Mouse (Mus musculus): ENCODE results near the gene Stk11. TPM values are rescaled to one million over a fixed set of nuclear protein-coding genes. Genes with fewer than 3 reads are reported as not detected.

The Stk11 gene
- total and polyA plus RNA-seq, 3 experiments = 47.4 to 94.9 (median 65.9) TPM

DNA sequence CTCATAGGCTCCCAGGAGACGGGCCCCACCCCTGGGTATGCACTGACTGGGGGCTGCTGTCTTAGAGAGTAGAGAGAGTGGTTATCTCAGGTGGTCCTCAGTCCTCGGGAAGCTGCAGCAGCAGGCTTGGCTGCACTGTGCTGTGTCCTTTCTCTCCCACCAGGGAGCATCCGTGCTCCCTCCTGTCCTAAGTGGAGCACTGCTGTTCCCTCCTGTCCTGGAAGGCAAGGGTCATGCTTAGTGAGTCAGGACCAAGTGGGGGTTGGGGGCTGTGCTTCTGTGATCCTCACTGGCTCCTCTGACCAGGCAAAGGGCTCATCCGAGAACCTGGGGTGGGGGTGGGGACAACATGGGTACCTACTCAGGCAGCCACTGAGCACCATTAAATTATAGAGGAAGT is 26.5 kb upstream of the Stk11 start:
- no peaks in the 10 kb centered on the region for H3K9me3 ChIP-seq (replicated peaks; ENCODE audit: low read length)
- no peak overlapping the region for H3K27ac ChIP-seq (ENCODE audit: insufficient read depth, low read depth)
- H3K27me3 ChIP-seq (replicated peaks) = no peaks in the 10 kb centered on the region
- in situ Hi-C loops (cut with MboI; ENCODE audit: low pct_ligation_motif_present, low pct_unique_long_range_greater_than_20kb, low sequenced_read_pairs) (no loop called here), dilution Hi-C loops (cut with MboI; ENCODE audit: extremely low pct_ligation_motif_present, extremely low pct_unique_long_range_greater_than_20kb, low sequenced_read_pairs) (no loop called here)
- H3K4me2 ChIP-seq (ENCODE audit: insufficient read depth, low read depth, poor library complexity, severe bottlenecking) = no peak overlapping the region
- TF ChIP-seq SMC3 (IDR thresholded peaks at IDR 0.05; ENCODE audit: low read depth, low read length) (no peak), SIN3A (IDR thresholded peaks at IDR 0.05; ENCODE audit: low read length) (no peak), JUN (IDR thresholded peaks at IDR 0.05; ENCODE audit: insufficient read depth, low read depth, low read length) (no peak), MEF2A (IDR thresholded peaks at IDR 0.05; ENCODE audit: borderline replicate concordance, low read depth, low read length) (no peak), MXI1 (IDR thresholded peaks at IDR 0.05; ENCODE audit: low read depth, low read length) (no peak), ZC3H11A (IDR thresholded peaks at IDR 0.05; ENCODE audit: low read depth, low read length) (no peak), E2F4 (IDR thresholded peaks at IDR 0.05; ENCODE audit: insufficient replicate concordance, low read depth, low read length) (no peak), MAFK (IDR thresholded peaks at IDR 0.05; ENCODE audit: insufficient replicate concordance, low read length) (no peak), JUND (conservative IDR thresholded peaks at IDR 0.05; ENCODE audit: low read depth, low read length) (no peak), GABPA (IDR thresholded peaks at IDR 0.05; ENCODE audit: insufficient replicate concordance, low read depth, low read length) (no peak), IRF4 (IDR thresholded peaks at IDR 0.05; ENCODE audit: low read depth, low read length) (no peak), NELFE (IDR thresholded peaks at IDR 0.05; ENCODE audit: low read depth, low read length) (no peak), POLR2A (IDR thresholded peaks at IDR 0.05; ENCODE audit: low read depth, low read length) (no peak), EP300 (IDR thresholded peaks at IDR 0.05; ENCODE audit: low read length) (no peak), USF1 (IDR thresholded peaks at IDR 0.05; ENCODE audit: low read depth, low read length) (no peak), CHD1 (IDR thresholded peaks at IDR 0.05; ENCODE audit: low read depth, low read length) (no peak), UBTF (IDR thresholded peaks at IDR 0.05; ENCODE audit: low read depth, low read length) (no peak)
- H3K9ac ChIP-seq (ENCODE audit: insufficient read depth, low read depth) = no peak overlapping the region
- DNase-seq (ENCODE audit: extremely low read depth) = no peak
- H3K79me2 ChIP-seq (replicated peaks; ENCODE audit: control insufficient read depth, extremely low read depth, insufficient read depth, poor library complexity, severe bottlenecking) = no peaks in the 10 kb centered on the region
- H3K4me3 ChIP-seq (replicated peaks in 1 of 3; ENCODE audit: low read depth in 2 of 3, low read length in 2 of 3, poor library complexity in 1 of 3) = no peak overlapping the region
- H3K4me1 ChIP-seq (ENCODE audit: control insufficient read depth in 1 of 2, insufficient read depth in 2 of 2) = peaks cover 0 to 26% of the 10 kb centered on the region in 2 experiments; a peak in 3 of 4 replicates
- peaks cover 21 to 89% of the 10 kb centered on the region in 2 experiments for H3K36me3 ChIP-seq (replicated peaks in 1 of 2; ENCODE audit: control insufficient read depth in 1 of 2, insufficient read depth in 1 of 2, low read length in 1 of 2)

DNA sequence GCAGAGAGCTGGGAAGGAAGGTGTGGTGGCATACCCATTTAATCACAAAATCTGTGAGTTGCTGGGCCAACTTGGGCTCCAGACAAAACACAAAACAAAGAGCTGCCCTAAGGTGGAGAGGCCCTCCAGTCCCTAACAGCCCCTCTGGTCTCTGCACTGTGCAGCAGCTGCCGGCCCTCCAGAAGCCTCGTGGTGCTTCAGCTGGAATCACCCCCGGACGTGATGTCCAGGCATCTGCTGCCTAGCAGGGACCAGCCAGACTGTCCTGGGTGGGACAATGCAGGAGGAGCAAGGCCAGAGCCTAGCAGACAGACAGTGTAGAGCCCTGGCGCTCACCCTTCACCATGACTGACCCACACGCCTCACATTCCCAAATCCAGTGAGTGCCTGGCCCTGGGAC is 24.1 kb upstream of the Stk11 start:
- TF ChIP-seq POLR2A (IDR thresholded peaks at IDR 0.05; ENCODE audit: low read depth, low read length) (no peak), SIN3A (IDR thresholded peaks at IDR 0.05; ENCODE audit: low read length) (no peak), MAZ (IDR thresholded peaks at IDR 0.05; ENCODE audit: low read depth, low read length) (no peak), MAFK (IDR thresholded peaks at IDR 0.05; ENCODE audit: insufficient replicate concordance, low read length) (no peak), ETS1 (conservative IDR thresholded peaks at IDR 0.05; ENCODE audit: low read depth, low read length) (no peak), RAD21 (IDR thresholded peaks at IDR 0.05; ENCODE audit: low read depth, low read length) (no peak), JUN (IDR thresholded peaks at IDR 0.05; ENCODE audit: insufficient read depth, low read depth, low read length) (no peak)
- Histone ChIP-seq H3K9me3 (replicated peaks; ENCODE audit: low read length) (no peaks in the 10 kb centered on the region), H3K27me3 (replicated peaks) (no peaks in the 10 kb centered on the region), H3K9ac (ENCODE audit: insufficient read depth, low read depth) (no peak overlapping the region), H3K4me1 (ENCODE audit: control insufficient read depth in 1 of 2, insufficient read depth in 2 of 2) (peaks cover 0 to 23% of the 10 kb centered on the region in 2 experiments; a peak in 3 of 4 replicates), H3K4me2 (ENCODE audit: insufficient read depth, low read depth, poor library complexity, severe bottlenecking) (no peak overlapping the region), H3K4me3 (replicated peaks in 1 of 3; ENCODE audit: low read depth in 2 of 3, low read length in 2 of 3, poor library complexity in 1 of 3) (no peak overlapping the region), H3K36me3 (replicated peaks in 1 of 2; ENCODE audit: control insufficient read depth in 1 of 2, insufficient read depth in 1 of 2, low read length in 1 of 2) (peaks cover 13 to 88% of the 10 kb centered on the region in 2 experiments), H3K79me2 (replicated peaks; ENCODE audit: control insufficient read depth, extremely low read depth, insufficient read depth, poor library complexity, severe bottlenecking) (0 out of 2 replicates have a peak, but pooled peaks cover 2% of the 10 kb centered on the region), H3K27ac (ENCODE audit: insufficient read depth, low read depth) (no peak overlapping the region)
- dilution Hi-C loops (cut with MboI; ENCODE audit: extremely low pct_ligation_motif_present, extremely low pct_unique_long_range_greater_than_20kb, low sequenced_read_pairs) (no loop called here), in situ Hi-C loops (cut with MboI; ENCODE audit: low pct_ligation_motif_present, low pct_unique_long_range_greater_than_20kb, low sequenced_read_pairs) (no loop called here)
- no peak for DNase-seq (ENCODE audit: extremely low read depth)

All from CH12.LX (cell line).